Mouse (Mus musculus) kidney, postnatal 4 days (tissue): ENCODE data around the gene Rtp2.

ENCODE experiments used
- DNase-seq, 2 experiments: peaks; one replicate each; pipeline ENCODE4 v3.0.0; 2021; ENCODE audit warnings: mixed read lengths in 2 of 2

Gene Rtp2

GRCm38 (mm10) chr16:23887910-23888579, 44.1 kb downstream of the Rtp2 start:
- DNase-seq = no peak

DNA sequence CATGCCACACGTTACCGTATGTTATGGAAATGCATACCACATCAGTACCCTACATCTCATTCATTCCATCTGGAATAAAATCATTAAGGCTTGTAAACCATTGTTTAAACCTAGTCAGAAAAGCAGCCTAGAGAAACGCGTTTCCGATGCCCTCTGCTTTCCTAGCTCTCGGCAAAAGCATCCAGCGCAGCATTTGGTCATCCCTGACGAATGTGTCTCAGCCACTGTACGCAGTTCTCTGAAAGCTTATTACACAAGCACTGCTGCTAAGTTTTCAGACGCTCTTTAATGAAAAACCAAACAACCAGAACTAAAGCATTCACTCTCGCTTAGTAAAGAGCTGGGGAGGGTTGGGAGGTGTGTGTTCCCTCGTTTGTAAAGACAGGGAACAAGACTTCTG, 47.1 kb downstream of the Rtp2 start:
- no peak for DNase-seq
